Mouse (Mus musculus) induced T-regulatory cell, adult 2 months (primary cell): Measurements from ENCODE around the gene A630023A22Rik.

Source experiments
- DNase-seq: peaks from one replicate; pipeline ENCODE4 v3.0.0-alpha.2; 2012; ENCODE audit warnings: low read depth

A630023A22Rik gene

GRCm38 (mm10) chr14:34102601-34103000, at the start of gene A630023A22Rik:
Gene A630023A22Rik (minus strand): TSS chr14:34102754.
- DNase-seq, result no peak

GRCm38 (mm10) chr14:34152342-34152741, 49.8 kb upstream of the A630023A22Rik start, which contains the start of gene Npy4r:
Gene Npy4r (minus strand): TSS chr14:34152489.
- no peak for DNase-seq

GRCm38 (mm10) chr14:34142915-34143314, 40.4 kb upstream of the A630023A22Rik start:
- no peak for DNase-seq

DNA sequence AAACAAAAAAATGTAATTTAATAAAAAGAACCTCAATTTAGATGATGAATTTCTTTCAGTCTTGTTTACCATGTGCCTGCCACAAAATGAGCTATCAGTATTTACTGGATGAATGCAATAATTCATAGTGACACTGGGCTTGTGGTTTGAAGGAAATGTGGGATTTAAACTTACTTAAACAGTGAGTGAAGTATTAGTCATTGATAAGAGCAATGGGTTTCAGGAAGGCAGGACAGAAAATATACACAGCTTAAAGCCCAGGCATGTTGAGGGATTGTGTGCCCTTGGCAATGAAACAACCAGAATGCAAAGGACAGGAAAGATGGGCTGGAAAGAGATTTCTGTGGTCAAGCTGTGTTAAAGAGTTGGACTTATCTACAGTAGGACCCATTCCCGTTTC, 39.8 kb upstream of the A630023A22Rik start:
- DNase-seq, result no peak

DNA sequence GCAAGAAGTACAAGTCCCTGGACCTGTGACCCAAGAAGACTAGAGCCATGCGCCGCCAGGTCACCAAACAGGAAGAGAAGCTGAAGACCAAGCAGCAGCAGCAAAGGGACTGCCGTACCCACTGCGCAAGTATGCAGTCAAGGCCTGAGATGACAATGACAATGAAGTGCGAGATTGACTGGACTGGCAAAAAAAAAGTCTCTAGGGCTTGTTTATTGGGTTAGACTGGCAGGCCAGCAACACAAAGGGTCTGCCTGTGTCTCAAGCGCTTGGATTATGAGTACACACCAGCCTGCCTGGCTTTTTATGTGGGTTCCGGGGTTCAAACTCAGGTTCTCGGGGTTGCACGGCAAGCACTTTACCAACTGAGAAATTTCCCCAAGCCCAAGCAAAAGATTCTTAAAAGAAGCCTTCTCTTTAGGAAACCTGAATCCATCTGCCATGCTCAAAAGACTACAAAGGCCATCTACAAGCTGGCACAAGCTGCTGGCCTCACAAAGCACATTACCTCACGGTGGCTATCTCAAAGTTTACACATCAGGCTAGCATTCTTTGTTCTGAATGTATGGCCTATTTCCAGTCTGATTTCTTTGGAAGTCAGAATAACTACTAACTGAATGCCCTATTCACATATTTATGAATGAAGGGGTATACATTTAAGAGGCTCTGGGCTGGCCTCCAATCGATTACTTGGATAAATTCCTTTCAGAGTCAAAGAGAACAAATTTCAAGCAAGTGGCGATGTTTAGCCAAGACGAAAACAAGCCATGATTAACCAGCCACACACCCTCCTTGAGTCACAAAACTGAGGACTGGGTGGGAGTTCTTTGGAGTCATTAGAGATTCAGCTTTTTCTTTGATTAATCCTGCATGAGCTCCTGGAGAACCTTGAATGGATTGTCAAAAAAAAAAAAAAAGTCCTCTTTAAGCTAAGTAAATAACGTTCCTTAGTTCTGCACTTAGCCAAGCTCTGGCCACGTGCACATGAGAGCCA, 37.4 kb upstream of the A630023A22Rik start:
- no peak for DNase-seq

DNA sequence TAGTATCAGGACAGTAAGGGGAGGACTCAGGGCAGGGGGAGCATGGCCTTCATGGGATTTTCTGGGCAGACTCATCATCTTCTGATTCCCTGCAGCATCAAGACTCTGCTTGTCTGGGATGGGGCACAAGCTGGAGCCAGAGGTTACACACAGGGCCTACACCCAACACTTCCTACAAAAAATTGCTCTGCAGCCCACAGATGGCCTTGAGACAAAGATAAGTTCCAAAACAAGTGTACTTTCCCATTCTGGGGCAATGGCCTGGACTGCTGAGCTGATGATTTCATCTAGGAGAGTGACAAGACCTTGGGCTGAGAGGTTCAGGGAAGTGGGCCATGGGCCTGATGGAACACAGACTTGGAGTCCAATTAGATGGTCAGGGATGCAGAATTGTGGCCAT, 32.8 kb upstream of the A630023A22Rik start:
- no peak for DNase-seq

DNA sequence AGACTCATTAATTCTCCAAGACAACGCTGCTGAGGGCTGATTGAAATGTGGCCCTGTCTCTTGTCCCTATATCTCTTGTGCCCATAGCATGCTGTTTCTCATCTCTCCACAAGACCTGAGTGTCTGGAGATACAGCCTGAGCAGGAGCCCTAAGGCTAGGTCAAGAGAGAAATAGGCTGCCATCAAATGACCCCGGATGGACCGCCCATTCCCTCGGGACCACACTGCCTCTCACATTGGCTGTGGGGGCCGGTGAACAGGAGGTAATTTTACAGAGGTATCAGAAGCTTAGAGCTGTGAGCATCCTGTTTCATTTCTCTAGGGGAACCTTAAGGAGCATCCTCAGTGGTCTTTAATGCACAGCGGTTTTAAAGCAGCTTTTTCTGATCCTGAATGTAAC, 28.7 kb upstream of the A630023A22Rik start:
- no peak for DNase-seq

DNA sequence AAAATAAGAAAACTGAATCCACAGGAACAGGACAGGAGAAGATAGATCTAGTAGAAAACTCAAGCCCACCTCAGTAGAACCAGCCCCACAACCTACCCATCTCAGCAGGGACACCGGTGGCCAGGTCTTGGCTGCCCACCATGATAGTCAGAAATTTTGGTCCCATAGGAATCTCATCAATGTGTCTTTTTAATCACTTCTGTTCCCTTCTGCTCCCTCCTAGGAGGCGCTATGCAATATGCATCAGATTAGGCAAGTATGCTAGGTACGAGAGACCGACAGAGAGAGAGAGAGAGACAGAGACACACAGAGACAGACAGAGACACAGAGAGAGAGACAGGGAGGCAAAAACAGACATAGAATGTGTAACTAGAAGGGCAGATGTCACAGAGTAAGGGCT, 19.1 kb upstream of the A630023A22Rik start:
- DNase-seq, result no peak

GRCm38 (mm10) chr14:34120923-34121351, 18.4 kb upstream of the A630023A22Rik start:
- no peak for DNase-seq

DNA sequence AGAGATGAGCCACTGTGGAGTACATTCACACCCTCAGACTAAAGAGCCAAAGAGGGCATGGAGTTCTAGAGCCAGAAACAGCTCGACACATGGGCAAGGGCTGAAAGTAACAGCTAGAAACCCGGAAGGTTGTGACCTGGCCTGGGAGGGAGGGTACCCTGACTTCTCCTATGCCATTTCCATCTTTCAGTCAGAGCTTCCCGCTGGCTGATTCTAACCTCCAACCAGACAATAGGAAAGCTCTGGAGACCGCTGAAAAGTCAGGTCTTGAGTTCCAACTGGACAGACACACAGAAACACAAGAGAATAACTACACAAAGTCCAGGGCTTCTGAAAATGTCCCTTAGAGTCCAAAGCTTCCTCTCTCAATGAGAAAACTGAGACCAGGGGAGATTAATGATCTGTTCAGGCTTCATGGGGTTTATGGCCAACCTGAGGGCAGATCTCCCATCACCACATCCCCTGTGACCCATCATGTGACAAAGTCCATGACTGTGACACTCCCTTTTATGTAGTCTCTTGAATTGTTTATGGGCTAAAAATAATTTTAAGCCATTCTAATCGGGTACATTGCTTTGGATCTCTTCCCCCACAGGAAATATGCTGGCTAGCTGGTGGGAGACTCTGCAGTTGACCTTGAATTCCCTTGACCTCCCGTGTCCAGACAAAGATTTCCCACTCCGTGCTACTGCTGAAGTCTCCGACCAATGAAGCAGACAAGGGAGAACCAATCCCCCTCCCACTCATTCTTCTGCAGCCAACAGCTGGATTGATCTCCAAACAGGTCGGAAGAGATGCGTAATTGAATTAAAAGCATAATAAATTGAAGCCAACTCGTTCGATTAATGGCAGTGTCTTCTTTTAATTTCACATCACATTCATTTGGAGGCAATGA, 17.7 kb upstream of the A630023A22Rik start:
- DNase-seq, result no peak

GRCm38 (mm10) chr14:34119046-34119723, 16.6 kb upstream of the A630023A22Rik start:
- no peak for DNase-seq

DNA sequence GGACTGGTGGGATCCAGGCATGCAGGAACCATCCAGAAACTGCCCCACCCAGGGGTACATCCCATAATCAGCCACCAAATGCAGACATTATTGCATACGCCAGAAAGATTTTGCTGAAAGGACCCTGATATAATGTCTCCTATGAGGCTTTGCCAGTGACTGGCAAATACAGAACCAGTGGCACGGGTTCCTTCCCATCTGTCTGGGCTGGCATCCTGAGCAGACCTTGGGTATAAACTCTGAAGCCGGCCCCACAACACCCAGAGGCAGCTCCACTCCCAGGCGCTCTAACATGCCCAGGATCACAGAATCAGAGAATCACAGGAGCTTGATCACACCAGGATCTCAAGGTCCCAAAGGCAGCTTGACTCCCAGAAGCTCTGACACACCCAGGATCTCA, 11.8 kb upstream of the A630023A22Rik start:
- DNase-seq, result no peak

GRCm38 (mm10) chr14:34107594-34107993, 5.0 kb upstream of the A630023A22Rik start:
- DNase-seq, result no peak

DNA sequence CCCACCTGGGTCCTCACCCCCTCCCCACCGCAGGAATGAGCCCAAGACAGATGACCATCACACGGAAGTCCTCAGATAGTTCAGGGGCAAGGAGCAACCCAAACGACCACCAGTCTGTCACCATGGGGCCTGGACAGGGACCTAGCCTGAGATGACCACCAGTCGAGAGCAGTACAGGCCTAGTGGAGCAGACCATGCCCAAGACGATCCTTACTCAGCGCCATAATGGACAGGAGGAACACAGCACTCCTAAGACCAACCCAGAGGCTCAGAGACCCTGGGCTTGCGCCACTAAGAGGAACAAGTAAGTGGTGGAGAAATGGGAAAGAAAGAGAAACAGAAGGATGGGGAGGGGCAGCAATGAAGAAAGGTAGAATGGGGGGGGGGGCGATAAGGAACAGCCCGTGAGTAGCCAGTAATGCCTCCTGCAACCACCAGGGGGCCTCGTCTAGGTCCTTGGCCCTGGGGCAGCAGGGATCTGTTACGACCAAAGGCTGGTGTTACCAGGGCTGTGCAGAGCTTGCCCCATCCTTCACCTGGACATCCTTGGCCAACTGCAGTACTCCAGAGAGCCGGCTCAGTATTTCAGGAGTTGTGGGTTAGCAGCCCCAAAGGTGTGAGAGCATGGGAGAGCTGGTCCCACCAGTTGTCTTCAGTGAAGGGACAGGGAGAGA, 4.0 kb upstream of the A630023A22Rik start:
- DNase-seq, result peak; percentile 30

DNA sequence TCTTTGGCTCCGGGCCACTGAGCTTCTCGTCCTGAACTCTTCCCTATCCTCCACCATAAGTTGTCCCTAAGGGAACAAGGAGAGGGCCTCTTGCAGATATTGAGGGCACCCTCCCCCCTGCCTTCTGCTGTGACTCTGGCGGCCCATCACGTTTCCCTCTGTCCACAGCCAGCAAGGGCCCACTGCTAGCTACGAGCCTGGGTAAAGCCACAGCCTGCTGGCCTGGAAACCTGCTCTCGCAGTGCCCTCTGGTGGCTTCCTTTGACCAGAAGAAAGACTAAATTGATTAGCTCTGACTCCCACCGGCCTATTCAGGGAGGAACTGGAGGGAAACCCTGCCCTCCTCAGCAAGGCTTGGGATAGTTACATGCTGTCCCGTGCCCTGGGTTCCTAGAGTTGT, 2.3 kb upstream of the A630023A22Rik start:
- DNase-seq, result peak; percentile 4

DNA sequence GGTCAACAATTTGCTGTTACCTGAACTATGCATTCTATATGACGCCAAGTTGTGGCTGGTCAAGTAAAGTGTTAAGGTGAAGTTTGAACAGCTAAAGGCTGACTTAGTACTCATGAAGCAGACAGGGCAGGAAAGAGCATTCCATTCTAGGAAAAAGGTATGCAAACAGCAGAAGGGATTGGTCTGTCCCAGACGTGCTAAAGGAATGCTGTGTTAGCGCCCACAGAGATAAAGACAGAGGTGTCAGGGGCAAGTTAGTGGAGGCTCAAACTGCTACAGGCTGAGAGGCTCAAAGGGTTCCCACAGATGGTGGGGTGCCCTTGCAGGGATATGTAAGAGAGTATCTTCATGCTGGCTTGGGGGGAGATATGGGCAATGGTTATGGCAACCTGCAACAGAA, 1.3 kb upstream of the A630023A22Rik start:
- no peak for DNase-seq

- DNase-seq, result no peak
These were observed 6.4 kb downstream of the A630023A22Rik start for GRCm38 (mm10) chr14:34096161-34096560.

GRCm38 (mm10) chr14:34092856-34093255, 9.7 kb downstream of the A630023A22Rik start:
- no peak for DNase-seq

DNA sequence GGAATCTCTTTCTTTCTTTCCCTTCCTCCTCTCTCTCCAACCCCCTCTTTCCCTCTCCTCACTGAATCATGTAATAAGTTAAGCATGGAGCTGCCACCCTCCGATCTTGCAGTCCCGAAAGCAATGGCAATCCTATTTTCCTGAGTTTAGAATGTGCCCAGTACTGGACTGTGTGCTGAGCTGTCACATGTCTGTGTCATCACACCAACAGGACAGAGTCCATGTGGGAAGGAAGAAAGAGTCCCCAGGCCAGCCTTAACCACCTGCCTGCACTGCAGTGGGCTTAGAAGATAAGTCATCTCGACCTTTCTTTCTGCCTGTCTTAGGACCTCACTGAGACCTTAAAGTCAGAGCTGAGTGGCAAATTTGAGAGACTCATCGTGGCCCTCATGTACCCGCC, 11.1 kb downstream of the A630023A22Rik start:
- DNase-seq, result no peak

GRCm38 (mm10) chr14:34089796-34090195, 12.8 kb downstream of the A630023A22Rik start:
- no peak for DNase-seq

GRCm38 (mm10) chr14:34087856-34088398, 14.6 kb downstream of the A630023A22Rik start:
- no peak for DNase-seq
